Mouse (Mus musculus) testis, postnatal 10 days (tissue): ENCODE results near the gene Slfn5.
"Not testable (repeated sequence)": the region's sequence is repeated elsewhere in the genome, so short reads cannot be mapped to it uniquely, and the experiment has no call there.

Experiments
- DNase-seq: peaks from one replicate; pipeline ENCODE4 v3.0.0; 2021; ENCODE audit warnings: low spot score

The Slfn5 gene

DNA sequence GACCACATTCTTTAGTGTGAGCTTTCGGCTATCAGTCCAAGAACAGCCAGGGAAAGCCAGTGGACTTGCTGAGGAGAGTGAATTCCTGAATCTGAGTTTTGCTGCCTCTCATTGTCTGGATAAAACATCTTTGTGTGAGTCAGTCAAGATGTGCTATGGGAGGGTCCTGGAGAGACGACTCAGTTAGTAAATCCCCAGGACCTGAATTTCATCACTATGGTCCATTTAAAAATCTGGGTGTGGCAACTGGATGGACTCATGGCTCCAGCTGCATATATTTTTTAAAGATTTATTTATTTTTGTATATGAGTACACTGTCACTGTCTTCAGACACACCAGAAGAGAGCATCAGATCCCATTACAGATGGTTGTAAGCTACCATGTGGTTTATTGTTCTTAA lies 5.5 kb upstream of the Slfn5 start:
- DNase-seq: no peak

DNA sequence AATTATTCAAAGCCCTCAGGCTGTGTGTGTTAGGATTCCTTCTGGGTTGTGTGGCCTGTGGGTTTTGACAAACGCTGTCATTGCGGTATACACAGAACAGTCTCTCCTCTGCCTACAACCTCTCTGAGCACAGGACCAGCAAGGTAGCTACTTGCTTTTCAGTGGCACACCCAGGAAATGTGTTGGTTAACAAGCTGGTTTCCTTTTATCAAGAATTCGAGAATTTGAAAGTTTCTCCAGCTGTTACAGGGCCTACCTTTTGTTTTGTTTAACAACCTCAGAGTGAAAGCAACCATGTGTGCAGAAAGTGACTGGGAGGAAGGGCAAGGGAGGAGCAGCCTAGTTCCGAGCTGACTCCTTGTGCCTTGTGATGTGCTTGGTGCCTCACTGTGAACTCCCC lies 3.7 kb upstream of the Slfn5 start:
- no peak for DNase-seq

DNA sequence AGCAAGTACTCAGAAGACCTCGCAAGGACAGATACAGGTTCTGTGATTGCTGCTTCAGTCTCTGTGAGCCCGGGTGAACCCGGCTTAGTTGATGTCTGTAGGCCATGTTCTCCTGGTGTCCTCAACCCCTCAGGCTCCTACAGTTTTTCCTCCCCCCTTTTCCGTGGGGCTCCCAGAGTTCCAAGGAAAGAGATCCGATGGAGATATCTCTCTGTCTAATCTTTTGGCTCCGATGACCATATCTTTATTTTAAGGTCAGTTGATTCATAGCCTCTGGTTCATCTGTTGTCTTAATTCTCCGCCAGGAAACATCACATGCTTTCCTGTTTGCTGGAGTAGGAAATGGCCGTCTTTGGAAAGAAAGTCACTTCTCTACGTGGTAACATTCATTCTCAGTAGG lies 2.1 kb upstream of the Slfn5 start:
- DNase-seq: no peak

DNA sequence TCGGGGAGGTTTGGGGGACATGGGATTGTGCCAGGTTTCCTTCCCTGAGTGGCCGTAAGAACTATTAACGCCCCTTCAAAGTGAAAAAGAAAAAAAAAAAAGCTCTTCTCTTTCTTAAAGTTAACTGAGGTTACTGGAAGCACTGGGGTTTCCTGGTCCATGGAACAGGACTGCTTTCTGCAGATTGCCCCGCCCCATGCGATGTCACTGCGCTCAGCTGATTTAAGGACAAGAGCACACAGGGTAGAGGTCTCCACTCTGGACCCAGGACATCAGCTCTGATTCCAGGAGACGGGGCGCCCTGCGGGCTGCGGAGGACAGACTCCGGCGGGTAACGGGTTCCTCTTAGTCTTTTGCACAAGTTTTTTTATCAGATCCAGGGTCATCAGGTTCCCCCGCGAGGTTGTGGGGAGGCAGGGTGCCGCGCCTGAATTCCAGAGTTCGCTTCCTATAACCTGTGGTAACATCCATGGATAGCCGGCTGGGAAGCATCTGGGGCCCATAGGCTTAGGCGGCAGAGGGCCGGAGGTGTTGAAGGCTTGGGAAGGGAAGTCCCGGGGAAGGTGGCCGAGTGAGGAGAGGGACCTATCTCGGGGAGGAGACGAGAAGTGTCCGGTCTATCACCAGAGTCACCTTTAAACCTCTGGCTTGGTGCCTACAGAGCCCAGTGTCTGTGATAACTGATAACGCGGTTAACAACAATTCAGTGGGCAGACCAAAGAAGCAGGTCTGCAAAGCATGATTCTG lies 889 bp downstream of the Slfn5 start:
- peak; percentile 62 for DNase-seq

DNA sequence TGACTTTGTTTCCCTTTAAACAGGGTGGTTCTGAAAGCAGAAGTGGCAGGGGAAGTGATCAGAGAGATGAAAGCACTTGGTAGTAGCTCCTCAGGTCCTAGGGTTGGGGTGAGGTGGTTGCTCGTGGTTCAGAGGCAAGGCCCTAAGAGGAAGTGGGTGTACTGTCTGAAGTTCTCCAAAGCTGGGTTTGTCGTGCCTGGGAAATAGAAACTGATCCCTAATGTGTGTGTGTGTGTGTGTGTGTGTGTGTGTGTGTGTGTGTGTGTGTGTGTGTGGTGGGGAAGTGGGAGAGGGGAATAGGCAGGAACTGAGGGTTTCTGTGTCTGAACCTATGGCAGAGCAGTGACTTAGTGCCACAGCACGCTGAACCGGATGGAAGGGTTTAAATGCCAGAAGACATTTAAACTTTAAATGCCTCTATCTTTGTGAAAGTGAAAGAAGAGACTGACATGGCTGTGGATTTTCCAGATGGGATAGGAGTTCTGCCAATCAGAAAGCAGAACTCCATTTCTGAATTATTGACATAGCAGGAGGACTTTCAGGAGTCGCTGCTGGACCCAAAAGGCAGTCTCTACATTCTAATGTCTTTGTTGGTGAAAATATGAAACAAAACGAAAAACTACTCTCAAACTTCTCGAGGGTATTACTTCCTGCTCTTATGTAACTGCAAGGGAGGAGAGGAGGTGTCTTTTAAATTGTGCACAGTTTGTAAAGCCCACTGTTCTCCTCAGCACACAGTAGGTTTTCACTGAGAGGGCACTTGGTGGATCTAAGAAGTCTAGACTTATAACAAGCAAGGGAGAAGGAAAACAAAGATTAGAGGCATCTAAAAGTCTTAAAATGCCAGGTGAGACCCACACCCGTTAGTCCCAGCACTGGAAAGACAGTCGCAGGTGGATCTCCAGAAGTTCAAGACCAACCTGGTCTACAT lies 1.7 kb downstream of the Slfn5 start:
- no peak for DNase-seq

DNA sequence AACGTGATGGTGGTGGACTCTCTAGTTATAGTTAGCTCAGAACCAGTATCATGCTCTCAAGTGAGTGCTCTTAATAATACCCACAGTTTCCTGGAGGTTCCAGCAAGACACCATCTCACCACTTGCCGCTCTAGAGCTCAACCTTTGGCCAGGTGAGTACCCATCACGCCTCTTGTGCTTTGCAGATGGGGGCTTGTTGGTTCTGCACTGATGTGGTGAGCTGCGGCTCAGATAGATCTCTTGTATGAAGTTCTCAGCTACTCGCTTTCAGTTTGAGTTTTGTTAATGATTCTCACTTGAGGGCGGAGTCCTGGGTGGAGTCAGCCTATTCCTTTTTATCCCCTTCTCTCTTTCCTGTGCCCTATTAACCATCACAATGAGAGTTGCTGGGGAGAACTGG lies 3.5 kb downstream of the Slfn5 start:
- no peak for DNase-seq

DNA sequence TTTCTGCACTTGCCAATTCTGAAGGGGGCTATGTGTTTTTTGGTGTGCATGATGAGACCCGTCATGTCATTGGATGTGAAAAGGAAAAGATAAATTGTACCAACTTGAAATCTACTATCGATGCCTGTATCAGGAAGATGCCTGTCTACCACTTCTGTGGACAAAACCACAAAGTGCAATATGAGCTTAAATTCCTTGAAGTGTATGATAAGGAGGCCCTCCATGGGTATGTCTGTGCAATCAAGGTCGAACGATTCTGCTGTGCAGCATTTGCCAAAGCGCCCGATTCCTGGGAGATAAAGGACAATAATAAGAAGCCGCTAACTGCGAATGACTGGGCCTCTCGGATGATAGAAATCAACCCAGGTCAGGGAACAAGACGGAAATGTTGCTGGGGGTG lies 5.8 kb downstream of the Slfn5 start:
- no peak for DNase-seq

DNA sequence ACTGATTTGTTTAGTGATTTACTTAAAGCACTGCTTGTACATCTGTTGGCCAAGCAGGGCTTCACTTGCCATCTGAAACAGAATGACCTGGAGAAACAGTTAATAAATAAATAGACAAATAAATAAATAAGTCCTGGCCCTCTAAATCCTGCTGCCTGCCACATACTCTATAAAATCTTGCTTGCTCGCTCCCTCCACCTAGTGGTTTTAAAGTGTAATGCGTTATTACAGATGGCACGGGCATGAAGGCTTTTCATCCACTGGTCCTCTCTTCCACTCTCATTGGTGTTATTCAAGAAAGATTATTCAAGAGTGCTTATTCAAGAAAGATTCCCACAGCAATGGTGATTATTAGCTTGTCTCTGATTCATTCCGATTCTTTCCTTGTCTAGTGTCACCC lies 8.5 kb downstream of the Slfn5 start:
- DNase-seq: no peak

DNA sequence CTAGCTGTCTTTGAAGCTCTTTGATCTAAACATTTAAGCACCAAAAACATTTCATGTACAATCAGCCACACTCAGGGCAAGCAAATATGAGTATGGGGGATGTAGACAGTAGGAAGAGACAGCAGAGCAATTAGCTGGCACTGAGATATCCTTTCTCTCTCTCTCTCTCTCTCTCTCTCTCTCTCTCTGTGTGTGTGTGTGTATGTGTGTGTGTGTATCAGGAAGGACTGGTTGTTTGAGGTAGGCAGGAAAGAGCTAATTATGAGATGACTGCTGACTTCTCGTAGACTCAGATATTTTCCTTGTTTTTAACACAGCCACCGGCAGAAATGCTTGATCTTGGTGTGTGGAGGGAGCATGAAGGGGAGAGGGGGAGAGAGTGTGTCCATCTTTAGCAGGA lies 10.6 kb downstream of the Slfn5 start:
- DNase-seq: no peak

DNA sequence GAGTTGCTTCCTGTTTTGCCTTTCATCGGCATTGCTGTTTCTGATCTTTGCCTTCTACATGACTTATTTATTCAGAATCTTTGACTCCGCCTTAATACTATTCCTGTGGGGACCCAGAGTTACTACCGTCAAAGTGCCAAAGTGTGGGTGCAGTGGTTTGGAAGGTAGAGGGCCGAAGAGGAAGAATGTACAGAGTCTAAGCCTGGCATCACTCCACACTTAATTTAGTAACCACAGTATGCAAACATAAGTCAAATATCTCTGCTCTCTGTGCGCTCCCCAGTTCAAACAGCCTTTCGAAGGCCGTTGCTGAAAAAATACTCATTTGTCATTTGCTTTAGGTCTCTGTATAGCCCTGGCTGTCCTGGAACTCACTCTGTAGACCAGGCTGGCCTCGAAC lies 11.1 kb downstream of the Slfn5 start:
- DNase-seq: no peak

DNA sequence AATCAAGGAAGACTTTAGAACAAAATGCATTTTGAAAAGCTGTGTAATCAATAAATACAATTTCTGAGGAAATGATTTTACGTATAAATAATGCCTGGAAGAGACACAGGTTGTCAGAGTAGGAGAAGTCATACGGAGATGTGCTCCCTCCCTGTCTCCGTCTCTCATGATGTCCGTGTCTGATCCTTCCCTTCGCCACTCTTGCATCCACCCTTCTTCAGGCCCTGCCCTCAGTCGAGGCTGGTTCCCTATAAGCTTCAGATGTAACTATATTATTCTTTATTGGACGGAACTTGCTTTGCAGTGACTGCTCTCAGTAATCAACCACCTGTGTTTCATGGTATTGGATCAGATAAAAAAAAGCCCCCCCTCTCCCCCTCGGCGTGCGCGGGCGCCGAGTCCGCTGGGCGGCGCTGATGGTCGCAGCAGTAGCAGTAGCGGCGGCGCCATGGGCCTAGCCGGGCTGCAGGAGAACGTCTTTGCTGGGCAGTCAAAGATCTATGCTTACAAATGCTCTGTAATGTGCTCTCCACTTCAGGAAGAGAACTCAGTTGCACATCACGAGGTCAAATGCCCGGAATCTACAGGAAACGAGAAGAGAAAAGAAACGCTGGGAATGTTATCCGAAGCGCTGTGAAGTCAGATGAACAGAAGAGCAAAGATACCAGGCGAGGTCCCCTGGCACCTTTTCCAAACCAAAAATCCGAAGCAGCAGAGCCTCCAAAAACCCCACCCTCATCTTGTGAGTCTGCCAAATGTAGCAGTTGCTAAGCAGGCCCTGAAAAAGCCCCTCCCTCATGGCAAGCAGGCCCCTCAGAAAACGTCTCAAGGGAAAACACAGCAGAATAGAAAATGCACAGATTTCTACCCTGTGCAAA lies 19.8 kb downstream of the Slfn5 start:
- peak; percentile 58 for DNase-seq

DNA sequence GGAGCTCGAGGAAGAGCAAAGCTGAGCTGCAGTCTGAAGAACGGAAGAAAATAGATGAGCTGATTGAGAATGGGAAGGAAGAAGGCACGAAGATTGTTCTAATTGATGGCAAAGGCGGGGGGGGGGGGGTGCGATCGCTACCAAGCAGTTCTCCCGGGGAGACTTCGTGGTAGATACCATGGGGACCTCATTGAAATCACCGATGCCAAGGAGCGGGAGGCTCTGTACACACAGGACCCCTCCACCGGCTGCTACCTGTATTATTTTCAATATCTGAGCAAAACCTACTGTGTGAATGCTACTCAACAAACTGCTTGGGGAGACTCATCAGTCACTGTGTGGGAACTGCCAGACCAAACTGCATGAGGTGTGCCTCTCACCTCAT lies 20.4 kb downstream of the Slfn5 start:
- no peak for DNase-seq

DNA sequence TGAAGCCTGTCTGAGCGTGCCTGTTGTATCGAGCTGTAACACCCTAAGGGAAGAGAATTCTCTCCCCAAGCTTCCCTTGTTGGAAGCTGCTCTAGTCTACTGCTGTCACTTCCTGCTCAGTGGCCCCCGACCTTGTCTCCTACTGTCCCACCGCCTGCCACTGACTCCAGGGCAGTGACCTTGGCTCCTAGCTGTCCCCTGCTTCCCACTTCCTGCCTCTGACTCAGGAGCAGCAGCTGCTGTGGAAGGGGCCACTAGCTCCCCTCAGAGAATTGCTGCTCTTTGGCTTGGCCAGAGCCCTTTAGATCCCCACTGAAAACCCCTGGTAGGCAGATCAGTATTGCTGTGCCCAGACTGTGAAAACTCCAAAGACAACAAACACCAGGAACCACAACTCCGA lies 22.8 kb downstream of the Slfn5 start:
- no peak for DNase-seq

DNA sequence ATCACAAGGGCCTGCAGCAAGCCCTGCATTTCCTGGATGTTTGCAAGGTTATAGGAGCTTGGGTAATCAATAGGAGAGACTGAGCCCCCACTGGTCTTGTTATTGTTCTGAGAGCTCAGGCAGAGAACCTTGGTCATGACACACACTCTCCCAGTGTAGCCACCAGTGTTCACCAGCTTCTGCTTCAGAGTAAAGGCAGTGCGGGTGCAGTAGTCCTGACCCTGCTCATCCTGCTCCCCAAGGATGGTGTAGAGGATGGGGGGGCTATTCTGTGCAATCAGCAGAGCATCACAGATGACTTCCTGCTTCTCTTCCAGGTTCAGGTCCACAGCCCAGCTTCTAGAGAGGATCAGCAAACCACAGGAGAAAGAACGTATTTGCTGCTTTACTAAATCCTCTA lies 31.3 kb downstream of the Slfn5 start:
- DNase-seq: not testable (repeated sequence)

DNA sequence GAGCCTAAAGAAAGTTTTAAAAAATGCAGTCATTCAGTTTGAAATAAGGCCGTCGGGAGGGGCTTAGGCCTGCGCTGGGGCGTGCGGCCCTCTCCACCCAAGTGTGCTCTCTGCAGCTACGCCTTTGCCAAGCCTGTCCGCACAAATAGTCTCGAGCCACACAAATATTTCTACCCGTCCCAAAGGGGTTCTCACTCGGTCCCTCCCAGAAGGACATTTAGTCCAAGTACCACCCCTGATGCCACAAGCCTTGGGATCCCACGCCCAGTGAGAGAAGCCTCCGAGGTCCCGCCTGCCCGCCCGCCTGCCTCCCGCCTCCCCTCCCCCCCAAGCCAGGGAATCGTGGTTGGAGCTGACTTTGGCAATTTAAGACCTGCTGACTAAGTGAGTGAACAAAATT lies 32.0 kb downstream of the Slfn5 start:
- DNase-seq: no peak

DNA sequence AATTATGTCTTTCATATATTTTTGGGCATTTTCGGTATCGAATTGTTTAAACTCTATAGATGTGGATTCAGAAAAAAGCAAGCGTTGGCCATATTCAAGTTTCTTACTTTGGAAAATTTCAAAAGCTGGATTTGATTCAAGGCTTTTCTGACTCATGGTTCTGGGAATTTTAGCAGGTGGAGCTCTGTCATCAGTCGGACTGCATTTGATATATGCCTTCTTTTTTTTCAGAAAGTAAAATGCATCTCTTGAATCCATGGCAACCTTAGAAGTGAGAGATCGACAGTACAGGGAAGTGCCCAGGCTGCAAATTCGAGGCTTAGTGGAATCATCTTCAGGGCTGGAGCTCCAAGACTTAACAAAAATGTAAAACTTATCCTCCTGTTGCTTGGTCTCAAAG lies 36.5 kb downstream of the Slfn5 start:
- DNase-seq: no peak

DNA sequence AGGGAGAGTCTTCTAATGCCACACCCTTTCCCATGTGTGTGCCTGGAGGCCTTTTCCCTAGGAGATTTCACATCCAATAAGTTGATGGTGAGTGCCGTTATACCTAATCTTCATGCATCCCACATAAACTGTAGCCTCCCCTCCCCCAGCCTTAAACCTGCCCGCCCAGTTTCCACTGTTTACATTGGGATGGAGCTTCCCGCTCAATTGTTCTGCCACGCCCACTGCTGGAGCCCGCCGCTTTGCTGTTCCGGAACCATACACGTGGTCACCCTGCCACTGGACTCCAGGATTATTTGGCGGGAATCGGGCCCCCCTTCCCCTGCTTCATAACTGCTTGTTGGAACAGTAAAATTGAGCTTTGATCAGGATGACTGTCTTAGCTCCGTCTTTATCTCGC lies 38.2 kb downstream of the Slfn5 start:
- no peak for DNase-seq

DNA sequence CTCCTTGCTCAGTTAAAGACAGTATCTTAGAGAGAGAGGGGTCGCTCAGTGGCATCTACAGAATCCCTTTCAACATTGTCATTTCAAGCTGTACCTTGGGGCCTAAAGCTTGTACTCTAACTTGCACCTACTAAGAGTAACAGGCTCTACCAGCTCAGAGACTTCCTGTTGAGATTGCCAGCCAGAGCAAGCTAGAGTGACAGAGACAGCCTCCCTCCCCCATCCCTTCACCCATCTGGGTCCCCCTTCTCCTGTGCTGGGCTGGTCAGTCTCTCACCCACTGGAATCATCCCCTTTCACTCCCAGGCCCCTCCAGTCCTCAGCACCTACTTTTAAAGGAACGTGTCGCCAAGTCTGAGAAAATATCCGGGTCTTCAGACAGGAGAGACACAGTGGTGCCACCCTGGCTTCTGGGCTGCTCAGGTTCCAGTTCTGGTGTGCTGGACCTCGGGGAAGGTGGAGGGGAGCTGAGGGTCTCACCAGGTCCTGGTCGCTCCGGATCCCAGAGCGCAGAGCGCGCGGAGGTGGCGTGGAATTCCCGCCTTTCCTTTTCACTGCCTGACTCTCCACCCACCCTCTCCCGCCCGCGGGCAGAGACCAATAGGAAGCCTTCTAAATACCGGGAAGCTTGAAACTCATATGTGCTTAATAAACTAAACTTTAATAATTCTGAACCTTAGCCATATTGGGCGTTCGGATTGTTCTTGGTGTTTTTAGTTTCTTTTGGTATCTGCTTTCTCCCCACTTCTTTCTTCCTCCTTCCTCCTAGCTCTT lies 39.6 kb downstream of the Slfn5 start:
- DNase-seq: peak; percentile 51

DNA sequence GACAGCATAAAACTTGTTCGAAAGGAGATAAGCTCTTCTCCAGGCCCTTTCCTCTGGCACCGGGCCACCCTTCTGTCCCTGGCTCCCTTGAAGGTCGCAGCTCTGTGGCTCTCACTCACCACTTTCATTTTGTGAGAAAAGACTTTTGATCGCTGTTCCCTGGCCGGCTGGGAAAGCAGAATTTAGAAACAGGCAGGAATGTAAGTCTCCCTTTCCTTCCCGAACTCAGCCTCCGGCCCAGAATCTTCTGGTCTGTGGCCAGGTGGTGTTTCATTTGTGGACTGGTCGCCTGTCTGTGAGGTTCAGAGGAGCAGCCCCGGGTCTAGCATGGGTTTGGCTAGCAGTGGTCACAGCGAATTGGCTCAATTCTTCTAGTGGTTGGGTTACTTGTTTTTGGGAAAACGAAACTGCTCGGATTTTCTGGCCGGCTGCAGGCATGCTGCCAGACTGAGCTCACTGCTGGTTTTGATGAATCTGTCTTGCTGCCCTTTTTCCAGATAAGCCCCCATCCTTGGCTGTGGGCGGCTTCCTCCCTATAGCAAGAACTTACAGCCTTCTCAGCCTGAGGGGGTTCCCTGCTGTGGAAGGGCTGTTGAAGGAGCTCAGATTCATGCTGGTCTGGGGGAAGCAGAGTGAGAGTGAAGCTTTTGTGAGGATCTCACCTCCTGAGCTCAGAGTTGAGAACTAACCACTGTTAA lies 40.5 kb downstream of the Slfn5 start, which contains the start of gene Slfn9:
Gene Slfn9, minus strand, starts transcription at position 362 of the 698 bp plus-strand sequence.
- DNase-seq: peak; percentile 76

DNA sequence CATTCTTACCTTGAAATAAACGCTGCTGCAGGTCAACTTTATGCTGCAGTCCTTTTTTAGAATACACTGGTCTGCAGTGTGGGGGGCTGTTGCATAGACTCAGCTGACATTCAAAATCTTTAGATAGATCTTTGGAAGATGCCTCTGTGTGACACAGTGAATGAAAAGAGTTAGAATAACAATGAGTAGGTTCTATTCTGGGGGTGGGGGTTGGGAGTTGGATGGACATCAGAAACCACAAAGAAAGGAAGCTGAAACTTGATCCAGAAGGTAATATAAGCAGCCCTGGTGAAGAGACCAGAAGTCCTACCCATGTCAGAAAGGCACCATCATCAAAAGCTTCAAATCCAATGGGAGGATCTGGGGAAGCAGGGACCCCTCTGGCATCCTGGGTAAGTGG lies 62.2 kb downstream of the Slfn5 start:
- DNase-seq: no peak
